ENCODE assay signal across 8 mouse cellular contexts in genomic region chr11:24739710-24740255, GRCm38 (mm10).
A peak's percentile ranks its signal among the peaks of the same experiment; 100 is the strongest.
DNase-seq lines count a peak whose midpoint lies in the region; ATAC-seq and TF ChIP-seq lines count a peak whose summit lies in the region.

No protein-coding gene starts in this region.

- no peak for DNase-seq in kidney, postnatal 0 days (ENCODE audit: low spot score)
- DNase-seq in kidney, adult 2 months = no peak
- peak; percentile 37 for DNase-seq in embryonic facial prominence, embryonic 11.5 days (ENCODE audit: low spot score)
- DNase-seq in layer of hippocampus, adult 9-11 months = no peak
- no peak for DNase-seq in thymus, adult 18-20 months
- no peak for DNase-seq in gastrocnemius, postnatal 14 days

- 8% methylated on average over 14 of the region's 14 CpGs for WGBS in kidney, postnatal 0 days
- WGBS in kidney, adult 2 months = 7% methylated on average over 14 of the region's 14 CpGs
- 7% methylated on average over 14 of the region's 14 CpGs for WGBS in embryonic facial prominence, embryonic 11.5 days
- WGBS in intestine, embryonic 15.5 days = 17% methylated on average over 14 of the region's 14 CpGs
- 10% methylated on average over 14 of the region's 14 CpGs for WGBS in olfactory bulb, adult 2 months

- no peaks in the 10 kb centered on the region for H3K36me3 ChIP-seq in kidney, postnatal 0 days (ENCODE audit: insufficient read depth, low read length)
- no peaks in the 10 kb centered on the region for H3K36me3 ChIP-seq in kidney, adult 2 months (ENCODE audit: control insufficient read depth, insufficient read depth, low read length)
- no peaks in the 10 kb centered on the region for H3K36me3 ChIP-seq in embryonic facial prominence, embryonic 11.5 days (replicated peaks; ENCODE audit: control insufficient read depth, insufficient read depth, low read depth, low read length)
- no peaks in the 10 kb centered on the region for H3K36me3 ChIP-seq in intestine, embryonic 15.5 days

- intact Hi-C loops in gastrocnemius, postnatal 14 days (cut with DNase I; ENCODE audit: low total_unique reads) = no loop called here

- H3K27ac ChIP-seq in kidney, postnatal 0 days = no peak overlapping the region
- H3K27ac ChIP-seq in kidney, adult 2 months (ENCODE audit: insufficient read depth, low read depth, low read length) = no peak overlapping the region
- H3K27ac ChIP-seq in embryonic facial prominence, embryonic 11.5 days (replicated peaks; ENCODE audit: low read depth, low read length) = no peak overlapping the region
- H3K27ac ChIP-seq in intestine, embryonic 15.5 days = no peak overlapping the region
- peak overlapping the region; percentile 81 for H3K27ac ChIP-seq in olfactory bulb, adult 2 months (ENCODE audit: insufficient read depth, low read depth, low read length)

- no peak for TF ChIP-seq CTCF in kidney, postnatal 0 days (IDR thresholded peaks at IDR 0.05; ENCODE audit: low read depth)
- no peak for TF ChIP-seq CTCF in kidney, adult 2 months (conservative IDR thresholded peaks at IDR 0.05; ENCODE audit: insufficient read depth, insufficient read length, low read depth, low read length)
- TF ChIP-seq CTCF in olfactory bulb, adult 2 months (IDR thresholded peaks at IDR 0.05; ENCODE audit: insufficient read depth, low read depth, low read length) = no peak

- no peak for ATAC-seq in kidney, postnatal 0 days (replicated peaks; ENCODE audit: low FRiP score, low read depth)
- no peak for ATAC-seq in embryonic facial prominence, embryonic 11.5 days (replicated peaks; ENCODE audit: insufficient number of reproducible peaks, low FRiP score, low TSS enrichment, low read depth)
- no peak for ATAC-seq in intestine, embryonic 15.5 days

- no peaks in the 10 kb centered on the region for H3K27me3 ChIP-seq in kidney, postnatal 0 days (ENCODE audit: insufficient read depth, low read length)
- H3K27me3 ChIP-seq in kidney, adult 2 months (replicated peaks; ENCODE audit: control insufficient read depth, insufficient read depth, low read length) = no peaks in the 10 kb centered on the region
- H3K27me3 ChIP-seq in embryonic facial prominence, embryonic 11.5 days (ENCODE audit: control insufficient read depth, insufficient read depth, low read length) = no peaks in the 10 kb centered on the region
- no peaks in the 10 kb centered on the region for H3K27me3 ChIP-seq in intestine, embryonic 15.5 days (replicated peaks)

- H3K4me2 ChIP-seq in kidney, postnatal 0 days (ENCODE audit: low read length) = peak overlapping the region; percentile 48
- peak overlapping the region; percentile 29; the same call in 1 of the 2 replicates for H3K4me2 ChIP-seq in embryonic facial prominence, embryonic 11.5 days (ENCODE audit: low read depth, low read length)
- H3K4me2 ChIP-seq in intestine, embryonic 15.5 days (replicated peaks) = peak overlapping the region; percentile 54

- no peaks in the 10 kb centered on the region for H3K4me1 ChIP-seq in kidney, postnatal 0 days (replicated peaks; ENCODE audit: insufficient read depth, low read length)
- H3K4me1 ChIP-seq in kidney, adult 2 months (ENCODE audit: control insufficient read depth, insufficient read depth, low read length) = no peaks in the 10 kb centered on the region
- no peaks in the 10 kb centered on the region for H3K4me1 ChIP-seq in embryonic facial prominence, embryonic 11.5 days (ENCODE audit: control insufficient read depth, insufficient read depth, low read length)
- 0 out of 2 replicates have a peak, but pooled peaks cover 4% of the 10 kb centered on the region for H3K4me1 ChIP-seq in intestine, embryonic 15.5 days (replicated peaks)
- peaks cover 12% of the 10 kb centered on the region for H3K4me1 ChIP-seq in olfactory bulb, adult 2 months (ENCODE audit: control insufficient read depth, insufficient read depth, low read length)

- no peaks in the 10 kb centered on the region for H3K9me3 ChIP-seq in kidney, postnatal 0 days (replicated peaks; ENCODE audit: low read length)
- no peaks in the 10 kb centered on the region for H3K9me3 ChIP-seq in embryonic facial prominence, embryonic 11.5 days (replicated peaks; ENCODE audit: control insufficient read depth, low read length)
- no peaks in the 10 kb centered on the region for H3K9me3 ChIP-seq in intestine, embryonic 15.5 days

- no peak overlapping the region for H3K9ac ChIP-seq in kidney, postnatal 0 days (ENCODE audit: low read depth, low read length)
- H3K9ac ChIP-seq in embryonic facial prominence, embryonic 11.5 days (replicated peaks; ENCODE audit: low read length) = peak overlapping the region; percentile 40; the same call in 1 of the 2 replicates
- no peak overlapping the region for H3K9ac ChIP-seq in intestine, embryonic 15.5 days

- TF ChIP-seq POLR2A in kidney, adult 2 months (IDR thresholded peaks at IDR 0.05; ENCODE audit: low read depth, low read length) = no peak
- no peak for TF ChIP-seq POLR2A in olfactory bulb, adult 2 months (IDR thresholded peaks at IDR 0.05; ENCODE audit: insufficient read depth, low read depth, low read length)

- H3K4me3 ChIP-seq in kidney, postnatal 0 days (replicated peaks; ENCODE audit: low read depth, low read length) = 0 out of 2 replicates have a peak overlapping the region, but pooled peaks have one; percentile 5
- no peak overlapping the region for H3K4me3 ChIP-seq in kidney, adult 2 months (ENCODE audit: insufficient read depth, low read depth, low read length)
- H3K4me3 ChIP-seq in embryonic facial prominence, embryonic 11.5 days (ENCODE audit: low read depth, low read length) = 0 out of 2 replicates have a peak overlapping the region, but pooled peaks have one; percentile 11
- H3K4me3 ChIP-seq in intestine, embryonic 15.5 days (replicated peaks) = peak overlapping the region; percentile 14; the same call in 1 of the 2 replicates
- H3K4me3 ChIP-seq in olfactory bulb, adult 2 months (ENCODE audit: insufficient read depth, low read depth, low read length) = peak overlapping the region; percentile 28
